Mouse (Mus musculus) Patski (cell line): ENCODE results near the gene Tomm5. TPM values are rescaled to one million over a fixed set of nuclear protein-coding genes. Genes with fewer than 3 reads are reported as not detected.
"Not testable (repeated sequence)": the region's sequence is repeated elsewhere in the genome, so short reads cannot be mapped to it uniquely, and the experiment has no call there.

Experiments used
- ATAC-seq: fragments of 100-300 bp; one replicate; pipeline ENCODE4 v1.8.0; 2021
- CTCF ChIA-PET: fragments of 350-600 bp; sonication (Branson Sonifier 250); formaldehyde crosslinking; loops from one replicate; lab custom pipeline; 2022; ENCODE audit warnings: inconsistent platforms; lab: Charles Lee
- POLR2A ChIA-PET: fragments of 350-600 bp; sonication (Branson Sonifier 250); formaldehyde crosslinking; loops from one replicate; lab custom pipeline; 2022; ENCODE audit warnings: antibody characterized with exemption, inconsistent platforms; lab: Charles Lee
- DNase-seq: peaks from one replicate; pipeline ENCODE4 v3.0.0-alpha.2; 2011; ENCODE audit warnings: low read depth, low spot score
- H3K27me3 ChIP-seq: fragments of 371-371 bp; one replicate; pipeline ENCODE4 v1.5.1; 2021
- CTCF ChIP-seq: fragments of 100-300 bp; IDR thresholded peaks from one replicate; pipeline ENCODE4 v1.5.1; 2021
- in situ Hi-C: fragments of 300-500 bp; cut with MboI; formaldehyde crosslinking; loops from 3 replicates; pipeline ENCODE4 v1.11.1; 2018; ENCODE audit warnings: low pct_unique_long_range_greater_than_20kb, mixed read lengths
- polyA plus RNA-seq: library from polyadenylated mRNA; unstranded; gene quantifications from one replicate; pipeline ENCODE4 v1.2.3, GENCODE M21; 2021

The Tomm5 gene
- polyA plus RNA-seq, 1 experiment from 2014 or later, result 84.9 TPM

DNA sequence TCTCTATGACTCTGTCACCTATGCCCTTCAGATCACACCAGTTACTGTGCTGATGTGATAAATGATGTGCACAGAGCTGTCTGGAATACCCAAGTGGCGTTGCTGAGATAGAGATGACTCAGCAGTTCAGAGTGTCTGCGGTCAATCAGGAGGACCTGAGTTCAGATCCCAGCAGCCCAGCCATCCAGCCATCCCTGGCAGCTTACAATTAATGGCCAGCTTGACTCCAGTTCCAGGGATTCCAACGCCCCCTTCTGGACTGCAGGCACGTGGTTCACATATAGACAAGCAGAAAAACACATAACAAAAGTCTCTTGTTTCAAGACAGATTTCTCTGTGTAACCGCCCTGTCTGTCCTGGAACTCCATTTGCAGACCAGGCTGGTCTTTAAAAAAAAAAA lies 1.5 kb downstream of the Tomm5 start:
- POLR2A ChIA-PET, result interaction anchor here (0.6 kb wide), 1 partner anchor 84 kb away, joined by 3 read pairs; no protein-coding TSS in a partner anchor
- CTCF ChIA-PET, result interaction anchor here (0.7 to 1.5 kb wide), 2 partner anchors 9 to 164 kb away, joined by 3 to 7 read pairs; no protein-coding TSS in a partner anchor
- ATAC-seq (no peak), DNase-seq (no peak)
- in situ Hi-C loops, result no loop called here
- no peak for TF ChIP-seq CTCF
- H3K27me3 ChIP-seq, result no peaks in the 10 kb centered on the region

DNA sequence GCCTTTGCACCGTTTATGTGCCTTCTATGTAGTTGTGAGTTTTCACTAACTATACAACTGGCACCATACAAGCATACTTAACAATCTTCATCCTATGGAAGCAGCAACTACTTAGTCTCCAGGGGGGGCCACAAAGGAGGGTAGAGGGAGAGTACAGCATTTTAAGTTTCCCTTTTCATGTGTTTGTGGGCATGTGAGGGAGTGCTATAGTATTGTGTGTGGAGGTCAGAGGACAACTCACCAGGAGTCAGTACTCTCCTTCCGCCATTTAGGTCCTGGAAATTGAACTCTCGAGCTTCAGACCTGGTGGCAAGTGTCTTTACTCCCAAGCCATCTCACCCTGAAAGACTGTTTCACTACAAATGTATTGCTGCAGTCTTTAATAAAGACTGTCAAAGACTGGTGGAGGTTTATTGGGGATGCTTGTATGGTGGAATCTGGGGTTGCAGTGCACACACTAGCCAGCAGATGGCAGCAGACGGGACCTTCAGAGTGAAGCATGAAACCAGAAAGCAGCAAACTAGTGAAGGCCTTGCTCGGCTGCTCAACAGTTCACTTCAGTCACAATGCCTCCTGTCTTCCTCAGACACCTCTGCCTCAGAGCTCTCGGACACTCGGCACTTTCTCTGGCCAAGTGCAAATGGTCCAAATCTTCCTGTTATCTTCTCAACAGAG lies 10.6 kb downstream of the Tomm5 start:
- in situ Hi-C loops, result no loop called here

DNA sequence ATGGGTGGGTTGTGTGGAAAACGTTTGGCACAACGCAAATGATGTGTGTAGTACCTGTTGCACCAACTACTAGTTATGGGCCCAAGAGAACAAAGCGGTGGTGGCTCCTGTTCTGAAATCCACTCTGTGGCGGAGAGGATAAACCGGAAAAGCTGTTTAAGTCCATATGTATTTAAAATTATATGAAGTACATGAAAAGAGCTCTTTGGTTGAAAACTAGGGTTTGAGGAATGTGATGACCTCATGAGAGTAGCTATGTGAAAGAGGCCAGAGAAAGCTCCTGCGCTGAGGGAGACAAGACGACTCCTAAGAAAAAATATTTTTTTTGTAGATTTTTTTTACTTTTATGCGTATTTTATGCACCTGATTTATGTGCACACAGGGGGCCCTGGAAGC lies 23.0 kb downstream of the Tomm5 start:
- TF ChIP-seq CTCF, result no peak
- ChIA-PET CTCF (interaction anchor here (1.0 kb wide), 1 partner anchor 12 kb away, joined by 3 read pairs; no protein-coding TSS in a partner anchor), POLR2A (no interaction called here)
- in situ Hi-C loops, result no loop called here
- ATAC-seq (no peak), DNase-seq (no peak)
- H3K27me3 ChIP-seq, result no peaks in the 10 kb centered on the region

More for the DNA sequence above, 10.6 kb downstream of the Tomm5 start:
- no peaks in the 10 kb centered on the region for H3K27me3 ChIP-seq
- TF ChIP-seq CTCF, result peak; percentile 84
- DNase-seq, result no peak
- peak; percentile 44 for ATAC-seq
- POLR2A ChIA-PET, result no interaction called here
- CTCF ChIA-PET, result interaction anchor here (1.2 to 1.7 kb wide), 4 partner anchors 10 to 125 kb away, joined by 3 to 7 read pairs (median 4); no protein-coding TSS in a partner anchor

DNA sequence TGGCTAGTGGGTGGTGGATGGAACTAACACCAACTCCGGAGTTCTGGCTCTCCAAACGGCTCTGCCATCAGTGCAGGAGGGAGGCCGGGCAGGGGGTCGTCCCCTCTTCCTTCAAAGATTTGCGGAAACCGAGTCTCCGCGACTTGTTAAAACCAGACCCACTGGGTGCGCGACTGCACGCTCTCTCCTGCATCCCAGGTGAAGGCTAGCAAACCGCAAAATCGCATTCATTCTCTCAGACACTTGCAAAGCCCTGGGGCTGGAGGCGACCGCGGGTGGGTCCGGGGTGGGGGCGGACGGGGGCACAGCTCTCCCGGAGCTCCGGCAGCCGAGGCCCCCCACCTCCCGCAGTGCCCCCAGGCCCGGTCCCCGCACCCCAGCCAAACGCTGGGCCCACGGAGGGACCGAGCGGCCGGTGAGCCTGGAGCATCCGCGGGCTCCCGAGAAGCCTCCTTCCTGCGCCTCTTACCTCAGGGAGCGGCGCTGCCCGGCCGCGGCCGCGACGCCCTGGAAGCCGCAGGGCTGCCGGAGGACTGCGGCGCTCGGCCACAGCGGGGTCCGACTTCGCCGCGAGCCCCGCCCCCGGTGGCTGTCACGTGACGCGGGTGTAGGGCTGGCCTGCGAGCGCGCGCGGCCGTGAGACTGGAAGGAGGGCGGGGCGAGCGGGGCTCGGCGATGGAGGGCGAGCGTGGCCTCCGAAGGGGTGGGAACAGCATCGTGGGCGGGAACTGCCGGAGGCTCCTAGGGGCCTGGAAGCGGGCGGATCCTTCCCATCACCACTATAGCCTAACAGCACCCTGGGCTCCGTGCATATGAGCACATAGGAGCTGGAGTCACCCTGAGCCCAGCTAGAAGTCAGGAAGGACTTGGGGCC lies 23.7 kb downstream of the Tomm5 start, which contains the start of gene Fbxo10:
TSS of gene Fbxo10 (minus strand) at position 584 of the 874 bp plus-strand sequence.
- CTCF ChIA-PET, result no interaction called here
- peak; percentile 90 for ATAC-seq

DNA sequence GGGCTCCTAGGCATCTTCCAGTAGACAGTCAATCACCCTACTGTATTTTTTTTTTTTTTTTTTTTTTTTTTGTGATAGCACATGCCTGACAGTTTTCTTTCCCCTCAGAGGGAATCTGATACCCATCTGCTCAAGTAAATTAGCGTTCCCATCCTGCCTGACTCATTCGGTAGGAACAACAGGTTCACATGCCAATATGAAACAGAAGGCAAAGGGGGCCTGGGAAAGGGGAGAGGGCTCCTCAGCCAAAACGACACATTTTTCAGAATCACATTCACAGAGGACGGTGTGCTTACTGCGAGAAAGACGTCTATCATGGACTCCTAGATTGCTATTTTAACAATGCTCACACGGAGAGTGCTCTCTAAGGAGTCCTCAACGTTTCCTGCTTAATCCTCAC lies 24.4 kb downstream of the Tomm5 start:
- no peak for TF ChIP-seq CTCF
- no peak for DNase-seq
- POLR2A ChIA-PET, result interaction anchor here (0.9 kb wide), 1 partner anchor 12 kb away, joined by 4 read pairs; no protein-coding TSS in a partner anchor
- H3K27me3 ChIP-seq, result no peaks in the 10 kb centered on the region
- ATAC-seq, result no peak
- CTCF ChIA-PET, result no interaction called here
- in situ Hi-C loops, result no loop called here

More for the DNA sequence above, 23.7 kb downstream of the Tomm5 start, which contains the start of gene Fbxo10:
- no peak for TF ChIP-seq CTCF
- POLR2A ChIA-PET, result no interaction called here
- H3K27me3 ChIP-seq, result no peaks in the 10 kb centered on the region
- no peak for DNase-seq
- in situ Hi-C loops, result no loop called here

DNA sequence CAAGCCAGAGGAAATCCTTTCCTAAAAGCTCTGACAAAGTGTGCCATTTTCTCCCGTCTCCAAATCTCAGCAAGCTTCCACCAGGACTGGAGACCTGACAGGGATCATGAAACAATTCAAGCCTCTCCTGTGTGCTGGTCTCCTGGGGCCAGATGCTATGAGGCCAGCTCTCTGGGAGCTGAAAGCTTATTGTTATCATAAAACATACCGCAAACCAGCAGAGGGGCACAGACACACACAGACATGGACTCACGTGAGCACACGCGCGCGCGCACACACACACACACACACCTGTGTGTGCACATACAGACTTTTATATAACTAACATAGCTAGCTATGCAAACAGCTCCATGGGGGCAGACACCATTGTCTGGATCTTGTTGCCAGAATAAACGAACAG lies 25.0 kb downstream of the Tomm5 start:
- in situ Hi-C loops, result no loop called here
- CTCF ChIA-PET, result no interaction called here
- no peak for ATAC-seq

DNA sequence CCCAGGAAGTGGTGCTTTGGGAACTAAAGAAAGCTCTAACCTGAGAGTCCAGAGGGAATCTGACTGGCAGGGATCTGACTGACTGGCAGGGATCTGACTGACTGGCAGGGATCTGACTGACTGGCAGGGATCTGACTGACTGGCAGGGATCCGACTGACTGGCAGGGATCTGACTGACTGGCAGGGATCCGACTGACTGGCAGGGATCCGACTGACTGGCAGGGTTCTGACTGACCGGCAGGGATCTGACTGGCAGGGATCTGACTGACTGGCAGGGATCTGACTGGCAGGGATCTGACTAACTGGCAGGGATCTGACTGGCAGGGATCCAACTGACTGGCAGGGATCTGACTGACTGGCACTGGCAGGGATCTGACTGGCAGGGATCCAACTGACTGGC lies 26.9 kb downstream of the Tomm5 start:
- CTCF ChIA-PET, in situ Hi-C loops, H3K27me3 ChIP-seq, ATAC-seq, DNase-seq, POLR2A ChIA-PET: not testable (repeated sequence)

More for the DNA sequence above, 25.0 kb downstream of the Tomm5 start:
- DNase-seq, result no peak
- no peak for TF ChIP-seq CTCF
- POLR2A ChIA-PET, result interaction anchor here (0.6 to 0.9 kb wide), 2 partner anchors 11 to 338 kb away, joined by 3 to 4 read pairs; no protein-coding TSS in a partner anchor
- no peaks in the 10 kb centered on the region for H3K27me3 ChIP-seq

DNA sequence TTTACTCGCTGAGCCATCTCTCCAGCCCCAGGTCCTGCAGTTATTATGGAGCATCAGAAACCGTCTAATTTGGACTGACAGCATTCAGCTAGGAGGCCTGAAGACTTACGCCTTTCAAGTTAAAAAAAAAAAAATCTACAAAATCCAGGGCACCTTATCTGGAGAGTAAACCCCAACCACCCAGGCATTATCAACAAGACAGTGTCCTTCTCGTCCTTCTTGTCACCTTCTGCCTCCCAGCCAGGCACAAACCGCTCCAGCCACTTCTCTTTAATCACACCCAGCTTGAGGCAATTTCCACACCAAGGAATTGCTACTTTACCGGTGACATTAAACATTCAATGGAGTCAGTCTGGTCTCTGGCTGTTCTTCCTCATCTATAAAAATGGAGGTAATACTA lies 34.4 kb downstream of the Tomm5 start:
- no peak for DNase-seq
- CTCF ChIA-PET, result interaction anchor here (1.5 kb wide), 1 partner anchor 20 kb away, joined by 3 read pairs; no protein-coding TSS in a partner anchor
- POLR2A ChIA-PET, result no interaction called here
- TF ChIP-seq CTCF, result no peak
- in situ Hi-C loops, result no loop called here
- no peaks in the 10 kb centered on the region for H3K27me3 ChIP-seq
- ATAC-seq, result no peak

DNA sequence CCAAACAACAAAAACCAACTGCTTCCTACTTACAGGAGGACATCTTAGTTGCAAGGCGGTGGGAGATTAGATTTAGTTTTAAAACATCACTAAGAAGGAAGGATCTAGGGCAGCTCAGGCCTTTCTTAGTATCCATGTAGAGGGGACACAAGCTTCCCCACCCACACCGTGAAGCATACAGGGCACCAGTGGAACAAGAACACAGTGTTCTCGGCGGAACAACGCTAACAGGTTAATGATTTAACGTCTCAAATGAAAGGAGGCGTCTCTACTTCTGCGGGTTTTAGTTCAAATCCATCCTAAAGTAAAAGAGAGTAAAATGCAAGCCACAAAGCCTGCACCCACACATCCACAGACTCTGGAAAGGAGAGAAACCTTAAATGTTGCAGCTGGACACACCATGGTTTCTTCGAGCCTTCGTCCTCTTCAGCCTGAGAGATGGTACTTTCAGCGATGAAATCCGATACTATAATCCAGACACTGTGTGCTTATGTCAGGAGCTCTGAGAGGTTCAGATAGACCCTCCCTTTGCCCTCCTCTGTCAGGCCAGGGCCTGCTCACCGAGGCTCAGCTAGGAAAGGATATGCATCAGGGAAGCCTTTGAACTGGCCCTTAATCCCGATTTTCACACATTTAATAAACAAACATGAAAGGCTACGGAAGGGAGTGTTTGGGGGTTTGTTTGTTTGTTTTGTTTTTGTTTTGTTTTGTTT lies 35.5 kb downstream of the Tomm5 start:
- no peak for TF ChIP-seq CTCF
- ChIA-PET CTCF (interaction anchor here (0.7 kb wide), 1 partner anchor 367 kb away, joined by 3 read pairs; no protein-coding TSS in a partner anchor), POLR2A (interaction anchor here (1.2 kb wide), 1 partner anchor 11 kb away, joined by 4 read pairs; no protein-coding TSS in a partner anchor)
- ATAC-seq (no peak), DNase-seq (no peak)
- in situ Hi-C loops, result no loop called here
- no peaks in the 10 kb centered on the region for H3K27me3 ChIP-seq

DNA sequence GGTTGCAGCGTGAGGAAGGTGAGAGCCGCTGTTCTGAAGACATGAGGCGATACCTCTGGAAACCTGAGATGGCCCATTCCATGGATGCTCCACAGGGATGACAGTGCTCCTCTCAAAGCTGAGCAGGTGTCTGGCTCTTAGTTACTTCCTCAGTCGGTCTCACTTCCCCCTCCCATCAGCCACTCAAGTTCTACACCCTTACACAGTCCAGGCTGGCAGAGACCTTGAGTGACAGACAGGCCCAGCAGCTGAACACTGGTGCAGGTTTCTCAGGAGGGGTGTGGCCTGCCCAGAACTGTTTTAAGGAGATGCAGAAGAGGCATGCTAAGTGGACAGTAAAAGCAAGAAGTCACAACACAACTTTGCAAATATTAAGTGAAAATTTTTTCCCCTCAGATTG lies 40.2 kb downstream of the Tomm5 start:
- in situ Hi-C loops, result loop anchor here (5.0 kb wide), 1 partner anchor 35 kb away; no protein-coding TSS in a partner anchor
- no peak for DNase-seq
- CTCF ChIA-PET, result interaction anchor here (1.9 kb wide), 1 partner anchor 12 kb away, joined by 5 read pairs; no protein-coding TSS in a partner anchor
- no peak for TF ChIP-seq CTCF
- POLR2A ChIA-PET, result no interaction called here
- ATAC-seq, result no peak
- H3K27me3 ChIP-seq, result no peaks in the 10 kb centered on the region
